Mouse (Mus musculus) lung, adult 2 months (tissue): Measurements from ENCODE around the gene Dhx29.

Source experiments
- CTCF ChIP-seq: fragments of 200-500 bp; IDR thresholded peaks from 2 replicates; pipeline ENCODE4 v1.5.1; 2011; ENCODE audit warnings: mild to moderate bottlenecking, low read length, control low read depth; ENCODE audit not compliant: insufficient read depth
- POLR2A ChIP-seq: fragments of 200-500 bp; IDR thresholded peaks from 2 replicates; pipeline ENCODE4 v1.6.1; 2011; ENCODE audit warnings: low read depth, mild to moderate bottlenecking, control low read depth, low read length, borderline replicate concordance; ENCODE audit errors: extremely low read depth

GRCm38 (mm10) chr13:112985605-112986450 is 58.6 kb downstream of the Dhx29 start:
- TF ChIP-seq CTCF: no peak
- no peak for TF ChIP-seq POLR2A
